Mouse (Mus musculus): ENCODE data around the gene Ptprn2. TPM values are rescaled to one million over a fixed set of nuclear protein-coding genes. Genes with fewer than 3 reads are reported as not detected.

Ptprn2 gene
- polyA plus RNA-seq, 1 experiment, result not detected

DNA sequence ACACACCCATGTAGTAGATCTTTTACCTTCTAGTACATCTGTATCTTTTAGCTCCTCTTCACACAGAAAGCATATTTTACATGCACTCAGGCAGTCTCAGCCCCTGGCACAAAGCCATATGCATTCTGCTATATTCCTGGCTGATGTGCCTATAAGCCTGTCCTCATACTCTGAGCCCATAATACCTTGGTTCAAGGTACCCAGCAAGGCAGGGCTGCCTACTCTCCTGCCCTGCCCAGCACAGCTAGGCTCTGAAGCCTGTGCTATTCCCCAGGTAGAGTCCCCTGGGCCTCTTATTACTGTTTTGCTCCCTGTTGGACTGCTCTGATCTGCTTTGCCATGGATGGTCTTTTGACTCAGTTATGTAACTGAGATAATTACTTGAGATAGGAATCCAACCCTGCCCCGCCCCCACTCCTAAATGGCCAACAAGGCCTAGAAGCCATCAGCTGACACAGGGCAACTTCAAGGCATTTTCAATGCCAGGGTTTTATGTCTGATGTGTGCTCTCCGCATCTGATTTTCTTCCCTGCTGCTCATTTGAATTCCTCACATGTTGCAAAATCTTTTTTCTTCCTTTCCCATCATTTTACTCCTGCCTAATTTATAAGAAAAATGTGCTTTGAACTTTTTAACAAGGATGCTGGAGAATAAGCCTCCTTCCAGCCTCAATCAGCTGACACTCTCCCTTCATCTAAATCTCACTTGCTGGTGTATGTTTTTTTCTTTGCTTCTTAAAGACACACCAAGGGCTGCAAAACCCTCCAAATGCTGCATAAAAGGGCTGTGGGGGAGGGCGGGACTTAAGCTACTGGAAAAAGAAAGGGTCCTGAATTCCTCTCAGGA lies 598.6 kb downstream of the Ptprn2 start:
- no peaks in the 10 kb centered on the region for H3K4me1 ChIP-seq (ENCODE audit: control insufficient read depth, insufficient read depth, low read length)
- H3K27ac ChIP-seq (ENCODE audit: insufficient read depth, low read depth, low read length), result no peak overlapping the region

DNA sequence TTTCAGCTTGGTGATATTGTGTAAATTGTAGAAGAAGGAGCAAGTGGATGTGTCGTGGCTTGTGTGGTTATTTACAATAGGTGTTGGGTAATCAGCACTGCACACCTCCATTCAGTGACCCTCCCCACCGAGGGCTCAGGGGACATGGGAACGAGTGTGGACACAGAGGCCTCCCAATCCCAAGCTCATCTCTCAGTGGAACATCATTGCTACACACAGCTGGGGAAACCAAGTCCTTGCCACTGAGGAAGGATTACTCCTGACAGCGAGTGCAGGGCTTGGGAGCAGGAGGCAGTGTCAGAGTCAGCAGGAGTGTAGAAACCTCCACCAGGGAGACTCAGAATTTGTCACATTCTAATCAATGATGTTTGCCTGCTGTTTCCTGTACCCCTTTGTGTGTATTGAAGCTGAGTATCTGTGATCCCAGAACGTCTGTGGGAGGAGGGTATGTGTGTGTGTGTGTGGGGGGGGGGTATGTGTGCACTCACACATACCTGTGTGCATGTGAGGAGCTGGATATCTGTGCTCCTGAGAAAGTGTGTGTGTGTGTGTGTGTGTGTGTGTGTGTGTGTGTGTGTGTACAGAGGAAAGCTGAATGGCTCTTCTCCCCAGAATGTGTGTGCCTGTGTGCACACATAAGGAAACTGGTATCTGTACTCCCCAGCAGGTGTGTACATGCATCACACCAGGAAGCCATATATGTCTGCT lies 599.3 kb downstream of the Ptprn2 start:
- H3K27ac ChIP-seq (ENCODE audit: insufficient read depth, low read depth, low read length), result no peak overlapping the region
- no peak overlapping the region for H3K4me3 ChIP-seq (ENCODE audit: insufficient read depth, low read length)
- TF ChIP-seq CTCF (IDR thresholded peaks at IDR 0.05; ENCODE audit: low read depth, low read length) (no peak), POLR2A (IDR thresholded peaks at IDR 0.05; ENCODE audit: borderline replicate concordance, low read depth, low read length) (no peak)
- H3K4me1 ChIP-seq (ENCODE audit: control insufficient read depth, insufficient read depth, low read length), result no peaks in the 10 kb centered on the region

More for the DNA sequence above, 598.6 kb downstream of the Ptprn2 start:
- no peak overlapping the region for H3K4me3 ChIP-seq (ENCODE audit: insufficient read depth, low read length)
- no peak for TF ChIP-seq CTCF (IDR thresholded peaks at IDR 0.05; ENCODE audit: low read depth, low read length)
- TF ChIP-seq POLR2A (IDR thresholded peaks at IDR 0.05; ENCODE audit: borderline replicate concordance, low read depth, low read length), result no peak

DNA sequence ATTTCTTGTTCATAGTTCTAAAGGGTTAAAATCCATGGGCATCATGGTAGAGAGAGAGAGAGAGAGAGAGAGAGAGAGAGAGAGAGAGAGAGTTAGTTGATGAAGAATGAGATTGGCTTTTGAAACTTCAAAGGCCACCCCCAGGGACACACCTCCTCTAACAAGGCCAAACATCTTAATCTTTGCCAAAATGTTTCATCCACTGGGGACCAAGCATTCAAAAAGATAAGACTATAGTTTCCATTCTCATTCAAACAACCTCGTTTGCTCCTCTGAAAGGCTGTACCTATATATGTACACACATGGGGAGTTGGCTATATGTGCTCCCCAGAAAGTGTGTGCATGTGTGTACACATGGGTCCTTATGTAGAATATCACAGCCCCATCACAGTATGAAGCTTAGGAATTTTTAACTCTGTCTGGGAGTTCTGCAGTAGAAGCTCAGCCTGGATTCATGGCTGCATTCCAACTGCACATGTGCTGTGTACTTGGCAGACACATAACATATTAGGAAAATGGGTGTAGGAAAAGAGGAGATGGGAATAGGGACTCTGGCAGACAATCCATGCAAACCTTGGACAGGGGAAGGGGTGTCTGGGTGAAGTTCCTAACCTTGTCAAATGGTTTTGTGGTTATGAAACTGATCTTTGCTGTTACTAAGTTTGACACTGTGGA lies 600.3 kb downstream of the Ptprn2 start:
- TF ChIP-seq POLR2A (IDR thresholded peaks at IDR 0.05; ENCODE audit: borderline replicate concordance, low read depth, low read length) (no peak), CTCF (IDR thresholded peaks at IDR 0.05; ENCODE audit: low read depth, low read length) (no peak)
- Histone ChIP-seq H3K27ac (ENCODE audit: insufficient read depth, low read depth, low read length) (no peak overlapping the region), H3K4me3 (ENCODE audit: insufficient read depth, low read length) (no peak overlapping the region), H3K4me1 (ENCODE audit: control insufficient read depth, insufficient read depth, low read length) (no peaks in the 10 kb centered on the region)

DNA sequence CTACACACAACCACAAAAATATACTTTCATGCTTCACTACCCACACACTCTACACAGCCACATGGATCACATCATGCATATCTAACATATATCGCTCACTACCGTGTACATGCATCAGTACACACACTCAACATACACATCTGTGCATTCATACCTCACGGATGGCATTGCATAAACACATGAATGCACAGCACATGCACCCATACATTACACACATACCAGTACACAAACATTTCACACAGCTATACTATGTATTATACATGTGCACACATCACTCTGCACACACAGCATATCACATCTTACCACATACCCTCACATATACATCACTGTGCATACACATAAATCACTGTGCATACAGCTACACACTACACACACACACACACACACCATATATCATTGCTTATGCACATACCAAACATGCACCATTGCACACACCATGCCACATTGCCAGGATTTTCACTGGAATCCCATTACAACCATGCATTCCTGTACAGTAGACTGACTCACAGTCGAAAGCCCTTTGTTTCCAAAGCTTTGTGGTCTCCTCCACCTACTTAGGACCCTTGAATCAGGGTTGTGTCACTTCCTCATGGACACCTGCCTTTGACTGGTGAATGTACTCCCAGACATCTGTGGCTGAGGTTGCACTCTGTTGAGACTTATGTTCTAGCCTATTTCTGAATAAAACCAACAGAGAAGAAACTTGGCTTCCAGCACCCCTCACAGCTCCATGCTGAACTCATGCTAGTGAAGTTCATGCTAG lies 607.0 kb downstream of the Ptprn2 start:
- H3K4me1 ChIP-seq (ENCODE audit: control insufficient read depth, insufficient read depth, low read length), result no peaks in the 10 kb centered on the region
- TF ChIP-seq CTCF (IDR thresholded peaks at IDR 0.05; ENCODE audit: low read depth, low read length), result no peak
- no peak for TF ChIP-seq POLR2A (IDR thresholded peaks at IDR 0.05; ENCODE audit: borderline replicate concordance, low read depth, low read length)
- H3K4me3 ChIP-seq (ENCODE audit: insufficient read depth, low read length), result no peak overlapping the region
- H3K27ac ChIP-seq (ENCODE audit: insufficient read depth, low read depth, low read length), result no peak overlapping the region

DNA sequence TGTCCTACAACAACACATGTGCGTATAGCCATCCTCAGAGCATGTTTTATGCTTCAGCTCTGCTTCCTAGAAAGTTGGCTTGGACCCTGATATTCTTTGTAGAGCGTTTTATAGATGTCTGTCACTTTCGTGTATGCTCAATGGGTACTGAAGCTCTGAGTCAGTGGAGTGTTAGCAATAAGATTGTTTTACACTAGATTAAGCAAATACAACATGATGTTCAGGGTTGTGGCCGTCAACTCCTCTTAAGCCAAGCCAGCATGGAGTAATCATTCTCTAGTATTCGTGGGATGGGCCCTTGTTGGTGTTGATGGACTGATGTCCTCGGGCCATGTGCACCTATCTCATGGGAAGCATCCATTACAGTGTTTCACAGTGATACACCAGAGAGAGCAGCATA lies 610.4 kb downstream of the Ptprn2 start:
- H3K27ac ChIP-seq (ENCODE audit: insufficient read depth, low read depth, low read length), result no peak overlapping the region
- no peaks in the 10 kb centered on the region for H3K4me1 ChIP-seq (ENCODE audit: control insufficient read depth, insufficient read depth, low read length)
- no peak for TF ChIP-seq CTCF (IDR thresholded peaks at IDR 0.05; ENCODE audit: low read depth, low read length)
- no peak for TF ChIP-seq POLR2A (IDR thresholded peaks at IDR 0.05; ENCODE audit: borderline replicate concordance, low read depth, low read length)
- no peak overlapping the region for H3K4me3 ChIP-seq (ENCODE audit: insufficient read depth, low read length)

DNA sequence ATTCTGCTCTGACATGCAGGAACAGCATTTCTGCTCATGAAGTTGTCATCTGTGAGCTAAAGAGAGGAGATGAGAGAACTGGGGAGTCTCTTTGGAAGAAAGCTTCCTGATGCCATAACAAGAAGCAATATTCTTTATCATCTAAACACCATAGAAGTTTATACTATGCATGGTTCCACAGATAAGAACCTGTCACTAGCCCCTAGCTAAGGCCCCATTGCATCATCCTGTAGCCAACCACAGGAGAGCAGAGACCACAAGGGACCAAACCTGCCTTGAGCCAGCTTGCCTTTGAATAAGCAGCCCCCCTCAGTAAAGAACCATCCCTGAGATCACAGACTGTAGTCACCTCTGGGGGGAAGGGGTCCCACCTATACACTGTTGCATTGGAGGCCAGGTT lies 612.8 kb downstream of the Ptprn2 start:
- H3K27ac ChIP-seq (ENCODE audit: insufficient read depth, low read depth, low read length), result no peak overlapping the region
- H3K4me3 ChIP-seq (ENCODE audit: insufficient read depth, low read length), result no peak overlapping the region
- no peaks in the 10 kb centered on the region for H3K4me1 ChIP-seq (ENCODE audit: control insufficient read depth, insufficient read depth, low read length)
- TF ChIP-seq POLR2A (IDR thresholded peaks at IDR 0.05; ENCODE audit: borderline replicate concordance, low read depth, low read length) (no peak), CTCF (IDR thresholded peaks at IDR 0.05; ENCODE audit: low read depth, low read length) (no peak)

DNA sequence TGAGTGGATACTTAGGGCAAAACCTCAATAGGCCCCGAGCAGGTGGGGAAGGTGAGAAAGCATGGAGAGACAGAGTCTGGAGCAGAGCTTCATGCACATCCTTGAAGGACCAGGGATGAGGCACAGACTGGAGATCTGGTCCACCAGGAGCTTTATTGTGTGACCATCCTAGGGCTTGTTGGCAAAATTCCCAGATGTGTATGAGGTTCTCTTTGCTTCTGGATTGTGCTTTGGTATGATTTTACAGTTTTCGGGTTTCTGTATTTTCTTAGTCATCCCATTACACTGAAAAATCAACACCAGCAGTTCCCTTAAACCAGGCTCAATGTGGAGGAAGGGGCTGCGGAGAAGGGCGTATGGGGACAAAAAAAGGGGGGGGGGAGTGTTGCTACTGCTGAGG lies 621.2 kb downstream of the Ptprn2 start:
- no peak for TF ChIP-seq CTCF (IDR thresholded peaks at IDR 0.05; ENCODE audit: low read depth, low read length)
- no peak for TF ChIP-seq POLR2A (IDR thresholded peaks at IDR 0.05; ENCODE audit: borderline replicate concordance, low read depth, low read length)
- Histone ChIP-seq H3K27ac (ENCODE audit: insufficient read depth, low read depth, low read length) (no peak overlapping the region), H3K4me3 (ENCODE audit: insufficient read depth, low read length) (no peak overlapping the region), H3K4me1 (ENCODE audit: control insufficient read depth, insufficient read depth, low read length) (no peaks in the 10 kb centered on the region)

DNA sequence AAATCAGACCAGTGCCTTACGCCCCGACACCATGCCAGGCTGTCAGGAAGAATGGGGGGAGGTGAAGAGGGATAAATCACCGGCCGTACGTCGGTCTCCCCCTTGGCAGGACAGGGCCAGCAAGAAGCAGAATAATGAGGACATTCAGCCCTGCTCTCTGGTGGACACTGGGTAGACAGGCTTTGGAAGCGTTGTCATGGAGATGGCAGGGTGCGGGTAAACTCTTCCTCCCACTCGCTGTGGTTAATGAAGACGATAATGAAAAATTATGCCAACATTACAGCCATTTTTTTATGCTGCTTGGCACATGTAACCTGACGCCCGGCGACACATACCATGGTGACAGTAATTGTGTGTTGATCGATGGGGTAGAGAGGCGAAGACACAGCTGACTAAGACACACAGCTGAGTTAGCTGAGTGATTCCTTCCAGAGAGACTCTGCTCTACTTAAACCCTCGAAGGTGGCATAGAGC lies 621.7 kb downstream of the Ptprn2 start:
- Histone ChIP-seq H3K4me1 (ENCODE audit: control insufficient read depth, insufficient read depth, low read length) (no peaks in the 10 kb centered on the region), H3K27ac (ENCODE audit: insufficient read depth, low read depth, low read length) (no peak overlapping the region), H3K4me3 (ENCODE audit: insufficient read depth, low read length) (no peak overlapping the region)
- TF ChIP-seq CTCF (IDR thresholded peaks at IDR 0.05; ENCODE audit: low read depth, low read length) (no peak), POLR2A (IDR thresholded peaks at IDR 0.05; ENCODE audit: borderline replicate concordance, low read depth, low read length) (no peak)

- TF ChIP-seq CTCF (IDR thresholded peaks at IDR 0.05; ENCODE audit: low read depth, low read length), result no peak
- Histone ChIP-seq H3K4me1 (ENCODE audit: control insufficient read depth, insufficient read depth, low read length) (no peaks in the 10 kb centered on the region), H3K4me3 (ENCODE audit: insufficient read depth, low read length) (no peak overlapping the region), H3K27ac (ENCODE audit: insufficient read depth, low read depth, low read length) (no peak overlapping the region)
These were observed 629.8 kb downstream of the Ptprn2 start for GRCm38 (mm10) chr12:117115254-117115865.

Measured in bone marrow macrophage, adult 2 months (primary cell).